In the genomic region with DNA sequence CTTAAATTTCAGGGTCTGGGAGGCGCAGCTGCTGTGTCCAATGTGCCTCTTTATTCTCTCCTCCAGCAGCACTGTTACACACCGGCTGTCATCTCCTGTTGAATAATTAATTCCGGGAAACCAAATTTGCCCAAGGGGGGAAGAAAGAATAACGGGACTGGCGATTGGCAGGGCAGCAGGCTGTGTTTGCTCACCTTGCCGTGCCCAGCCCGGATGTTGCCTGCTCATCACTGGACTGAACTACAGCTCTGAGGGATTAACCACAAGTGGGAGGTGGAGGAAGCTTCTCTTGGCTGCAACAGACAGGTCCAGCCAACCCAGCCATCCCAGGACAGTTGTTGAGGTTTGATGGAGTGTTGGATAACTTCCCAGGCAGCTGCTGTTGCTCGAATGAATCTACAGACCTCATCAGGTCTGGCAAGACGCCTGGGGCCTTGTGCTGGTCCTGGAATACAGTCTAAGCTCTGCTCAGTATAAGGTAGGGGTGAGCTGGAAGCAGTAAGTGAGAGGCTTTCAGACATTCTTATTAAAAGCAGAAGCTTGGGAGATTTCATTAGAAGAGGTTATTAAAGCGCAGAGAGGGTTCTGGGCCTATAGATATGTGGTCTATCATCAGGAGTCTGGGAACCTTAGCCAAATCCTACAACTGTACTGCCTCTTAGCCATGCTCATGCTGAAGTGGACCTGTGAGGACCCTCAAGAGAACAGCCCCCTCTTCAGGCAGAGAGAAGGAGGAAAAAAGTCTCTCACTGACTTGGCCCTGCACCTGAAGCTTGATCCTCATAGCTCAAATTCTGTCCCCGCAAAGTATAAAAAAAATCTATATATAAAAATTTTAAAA, we compare ENCODE assay signal across 11 mouse cellular contexts.
A peak's percentile ranks its signal among the peaks of the same experiment; 100 is the strongest.
DNase-seq lines count a peak whose midpoint lies in the region; ATAC-seq and TF ChIP-seq lines count a peak whose summit lies in the region.
"Had no signal": no experiment of that assay in that cellular context is flagged by ENCODE, and none has a peak within 500 bp of the region (broad histone marks: within the 10 kb centered on the region; RNA-seq: fewer than 3 reads in every experiment).

No protein-coding gene starts in this region.

- H3K36me3 ChIP-seq in hindbrain, embryonic 11.5 days (ENCODE audit: control insufficient read depth, insufficient read depth, low read length), result no peaks in the 10 kb centered on the region
- H3K36me3 ChIP-seq in hindbrain, embryonic 10.5 days, result no peaks in the 10 kb centered on the region
- H3K36me3 ChIP-seq in midbrain, postnatal 0 days (ENCODE audit: insufficient read depth, low read length), result no peaks in the 10 kb centered on the region
- H3K36me3 ChIP-seq: liver, embryonic 12.5 days had no signal

- no peak overlapping the region for H3K9ac ChIP-seq in hindbrain, embryonic 11.5 days (ENCODE audit: low read depth, low read length)
- no peak overlapping the region for H3K9ac ChIP-seq in midbrain, postnatal 0 days (replicated peaks; ENCODE audit: low read length, poor library complexity, severe bottlenecking)
- H3K9ac ChIP-seq: liver, embryonic 12.5 days had no signal

- intact Hi-C loops in gastrocnemius, postnatal 14 days (cut with DNase I; ENCODE audit: low total_unique reads), result no loop called here

- no peak overlapping the region for H3K4me3 ChIP-seq in hindbrain, embryonic 11.5 days (ENCODE audit: low read depth, low read length)
- no peak overlapping the region for H3K4me3 ChIP-seq in hindbrain, embryonic 10.5 days
- no peak overlapping the region for H3K4me3 ChIP-seq in midbrain, postnatal 0 days (ENCODE audit: low read depth, low read length)
- H3K4me3 ChIP-seq: liver, embryonic 12.5 days had no signal

- no peak for DNase-seq in hindbrain, embryonic 11.5 days (ENCODE audit: low spot score)
- no peak for DNase-seq in hindbrain, embryonic 10.5 days (ENCODE audit: low spot score)
- peak; percentile 7 for DNase-seq in NIH3T3 (ENCODE audit: low read depth)
- peak; percentile 75 for DNase-seq in gastrocnemius, postnatal 14 days
- peak; percentile 75 for DNase-seq in midbrain, postnatal 0 days (ENCODE audit: low spot score)
- DNase-seq in thymus, postnatal 10 days (ENCODE audit: low spot score in 2 of 2), result no peak
- no peak for DNase-seq in left cerebral cortex, adult 11 months (ENCODE audit: low spot score)

- peak; percentile 25 for TF ChIP-seq CTCF in midbrain, postnatal 0 days (IDR thresholded peaks at IDR 0.05)

- 69% methylated on average over 11 of the region's 11 CpGs for WGBS in hindbrain, embryonic 11.5 days
- WGBS in hindbrain, embryonic 10.5 days, result 84% methylated on average over 11 of the region's 11 CpGs
- WGBS in midbrain, postnatal 0 days, result 45% methylated on average over 11 of the region's 11 CpGs

- H3K4me1 ChIP-seq in hindbrain, embryonic 11.5 days (replicated peaks; ENCODE audit: control insufficient read depth, insufficient read depth, low read length), result no peaks in the 10 kb centered on the region
- 0 out of 2 replicates have a peak, but pooled peaks cover 5% of the 10 kb centered on the region for H3K4me1 ChIP-seq in hindbrain, embryonic 10.5 days (replicated peaks)
- peaks cover 5% of the 10 kb centered on the region; the same call in 1 of the 2 replicates for H3K4me1 ChIP-seq in midbrain, postnatal 0 days (ENCODE audit: insufficient read depth, low read length)
- H3K4me1 ChIP-seq: liver, embryonic 12.5 days had no signal

- peak; percentile 49 for ATAC-seq in hindbrain, embryonic 11.5 days (ENCODE audit: low FRiP score)
- ATAC-seq in midbrain, postnatal 0 days (ENCODE audit: low FRiP score), result no peak
- ATAC-seq: liver, embryonic 12.5 days; Patski had no signal

- H3K27me3 ChIP-seq in hindbrain, embryonic 11.5 days (ENCODE audit: control insufficient read depth, insufficient read depth, low read length), result no peaks in the 10 kb centered on the region
- H3K27me3 ChIP-seq in hindbrain, embryonic 10.5 days (ENCODE audit: insufficient read depth, poor library complexity, severe bottlenecking), result no peaks in the 10 kb centered on the region
- H3K27me3 ChIP-seq in midbrain, postnatal 0 days (ENCODE audit: insufficient read depth, low read length), result no peaks in the 10 kb centered on the region
- H3K27me3 ChIP-seq: liver, embryonic 12.5 days had no signal

- no peak overlapping the region for H3K27ac ChIP-seq in hindbrain, embryonic 11.5 days (ENCODE audit: low read depth, low read length)
- no peak overlapping the region for H3K27ac ChIP-seq in hindbrain, embryonic 10.5 days
- no peak overlapping the region for H3K27ac ChIP-seq in midbrain, postnatal 0 days (ENCODE audit: low read depth, low read length)
- H3K27ac ChIP-seq: kidney, postnatal 0 days; liver, embryonic 12.5 days had no signal

- no peaks in the 10 kb centered on the region for H3K9me3 ChIP-seq in hindbrain, embryonic 11.5 days (ENCODE audit: control insufficient read depth, low read length)
- H3K9me3 ChIP-seq in hindbrain, embryonic 10.5 days, result no peaks in the 10 kb centered on the region
- no peaks in the 10 kb centered on the region for H3K9me3 ChIP-seq in midbrain, postnatal 0 days (ENCODE audit: low read length)
- H3K9me3 ChIP-seq: liver, embryonic 12.5 days had no signal

- no peak overlapping the region for H3K4me2 ChIP-seq in hindbrain, embryonic 11.5 days (replicated peaks; ENCODE audit: low read depth, low read length)
- H3K4me2 ChIP-seq in midbrain, postnatal 0 days (ENCODE audit: low read depth, low read length, poor library complexity, severe bottlenecking), result no peak overlapping the region
- H3K4me2 ChIP-seq: heart, embryonic 11.5 days; liver, embryonic 12.5 days had no signal

Comparison
In these comparisons a context has a peak if more than half of its experiments do, and no peak if none do; other contexts are left out.
1. DNase-seq: peak in NIH3T3 (single experiment), gastrocnemius, postnatal 14 days (single experiment) and midbrain, postnatal 0 days (single experiment); none in hindbrain, embryonic 11.5 days (single experiment), hindbrain, embryonic 10.5 days (single experiment), thymus, postnatal 10 days (0 of 2) and left cerebral cortex, adult 11 months (single experiment).